Mouse (Mus musculus) midbrain, embryonic 16.5 days (tissue): ENCODE measurements around the gene Aipl1. TPM values are rescaled to one million over a fixed set of nuclear protein-coding genes. Genes with fewer than 3 reads are reported as not detected.

Experiments
- ATAC-seq: fragments of 200-750 bp; cut with Nextera tagmentation; 2 replicates; pipeline ENCODE4 v1.8.0; 2017; ENCODE audit warnings: moderate TSS enrichment
- H3K27ac ChIP-seq: fragments of 300-500 bp; sonication (generic); 2 replicates; pipeline ENCODE4 v1.5.1; 2014; ENCODE audit warnings: mild to moderate bottlenecking, low read length, mixed read lengths
- H3K27me3 ChIP-seq: fragments of 300-500 bp; sonication (generic); 2 replicates; pipeline ENCODE4 v1.6.1; 2014; ENCODE audit warnings: low read depth, low read length, mixed read lengths; ENCODE audit not compliant: control insufficient read depth, insufficient read depth
- H3K36me3 ChIP-seq: fragments of 300-500 bp; sonication (generic); 2 replicates; pipeline ENCODE4 v1.6.1; 2014; ENCODE audit warnings: mild to moderate bottlenecking, low read length, moderate library complexity, mixed read lengths; ENCODE audit not compliant: control insufficient read depth, insufficient read depth
- H3K4me1 ChIP-seq: fragments of 300-500 bp; sonication (generic); 2 replicates; pipeline ENCODE4 v1.6.1; 2014; ENCODE audit warnings: mild to moderate bottlenecking, low read length, mixed read lengths; ENCODE audit not compliant: control insufficient read depth, insufficient read depth
- H3K4me2 ChIP-seq: fragments of 300-500 bp; sonication (generic); 2 replicates; pipeline ENCODE4 v1.6.1; 2014; ENCODE audit warnings: mild to moderate bottlenecking, low read length, mixed read lengths
- H3K4me3 ChIP-seq: fragments of 300-500 bp; sonication (generic); 2 replicates; pipeline ENCODE4 v1.5.1; 2014; ENCODE audit warnings: low read depth, mild to moderate bottlenecking, low read length, moderate library complexity, mixed read lengths
- H3K9ac ChIP-seq: fragments of 300-500 bp; sonication (generic); 2 replicates; pipeline ENCODE4 v1.6.1; 2014; ENCODE audit warnings: low read depth, low read length, mixed read lengths
- H3K9me3 ChIP-seq: fragments of 300-500 bp; sonication (generic); replicated peaks from 2 replicates; pipeline ENCODE4 v1.6.1; 2014; ENCODE audit warnings: mild to moderate bottlenecking, low read length, mixed read lengths; ENCODE audit not compliant: control insufficient read depth, poor library complexity, severe bottlenecking
- WGBS: fragments of 180-500 bp; shearing (Covaris S2); extraction: QIAGEN DNeasy Blood & Tissue Kit; methylation state at CpG from one replicate; pipeline ENCODE4 v1.1.7; 2014; 5-methylcytosine and 5-hydroxymethylcytosine counted together
- polyA plus RNA-seq: library from polyadenylated mRNA; unstranded; fragments of >200 nt; fragmentation: Nextera tagmentation; extraction: Ambion mirVana; gene quantifications from 2 replicates; pipeline ENCODE4 v1.2.1, GENCODE M21; 2015

Gene Aipl1
- polyA plus RNA-seq, 1 experiment from 2014 or later, result 0.65 TPM

DNA sequence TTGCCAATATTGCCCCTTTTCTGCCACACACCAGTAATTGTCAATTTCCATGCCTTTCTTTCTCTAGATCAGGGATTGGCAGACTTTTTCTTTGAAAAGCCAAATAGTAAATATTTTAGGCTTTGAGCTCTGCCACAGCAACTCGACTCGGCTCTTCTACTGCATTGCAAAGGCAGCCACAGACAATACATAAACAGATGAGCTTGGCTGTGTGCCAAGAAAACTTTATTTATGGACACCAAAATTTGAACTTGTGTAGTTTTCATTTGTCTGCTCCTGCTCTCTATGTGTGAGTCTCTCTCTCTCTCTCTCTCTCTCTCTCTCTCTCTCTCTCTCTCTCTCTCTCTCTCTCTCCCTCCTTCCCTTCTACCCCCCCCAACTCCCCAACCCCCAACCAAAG lies 17.9 kb upstream of the Aipl1 start:
- no peaks in the 10 kb centered on the region; the same call in 1 of the 2 replicates for H3K27me3 ChIP-seq
- 39% methylated on average over 2 of the region's 2 CpGs for WGBS
- no peak for ATAC-seq
- H3K4me3 ChIP-seq, result no peak overlapping the region
- H3K27ac ChIP-seq, result no peak overlapping the region
- peaks cover 7% of the 10 kb centered on the region for H3K4me1 ChIP-seq
- no peak overlapping the region for H3K4me2 ChIP-seq
- H3K36me3 ChIP-seq, result no peaks in the 10 kb centered on the region
- H3K9me3 ChIP-seq, result no peaks in the 10 kb centered on the region
- no peak overlapping the region for H3K9ac ChIP-seq

DNA sequence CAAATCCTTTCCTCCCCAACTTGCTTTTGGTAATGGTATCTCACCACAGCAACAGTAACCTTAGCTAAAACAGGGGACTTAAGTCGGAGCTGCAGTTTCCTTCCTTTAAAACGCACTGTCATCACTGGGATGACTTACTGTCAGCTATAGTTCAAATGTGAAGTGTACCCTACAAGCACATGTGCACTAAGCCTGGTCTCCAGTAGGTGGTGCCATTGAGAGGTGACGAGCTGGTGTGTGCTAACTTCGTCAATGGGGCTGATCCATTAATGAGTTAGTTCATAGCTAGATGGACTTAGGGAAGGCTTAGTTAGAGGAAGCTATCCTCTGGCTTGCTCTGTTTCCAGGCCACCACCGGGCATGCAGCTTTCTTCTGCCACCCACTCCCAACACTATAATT lies 15.3 kb upstream of the Aipl1 start:
- H3K9me3 ChIP-seq, result no peaks in the 10 kb centered on the region
- ATAC-seq, result no peak
- no peak overlapping the region for H3K4me3 ChIP-seq
- peaks cover 2% of the 10 kb centered on the region for H3K27me3 ChIP-seq
- no peak overlapping the region for H3K9ac ChIP-seq
- H3K27ac ChIP-seq, result no peak overlapping the region
- WGBS, result 12% methylated on average over 5 of the region's 5 CpGs
- H3K4me1 ChIP-seq, result peaks cover 11% of the 10 kb centered on the region
- H3K4me2 ChIP-seq, result no peak overlapping the region
- no peaks in the 10 kb centered on the region for H3K36me3 ChIP-seq

DNA sequence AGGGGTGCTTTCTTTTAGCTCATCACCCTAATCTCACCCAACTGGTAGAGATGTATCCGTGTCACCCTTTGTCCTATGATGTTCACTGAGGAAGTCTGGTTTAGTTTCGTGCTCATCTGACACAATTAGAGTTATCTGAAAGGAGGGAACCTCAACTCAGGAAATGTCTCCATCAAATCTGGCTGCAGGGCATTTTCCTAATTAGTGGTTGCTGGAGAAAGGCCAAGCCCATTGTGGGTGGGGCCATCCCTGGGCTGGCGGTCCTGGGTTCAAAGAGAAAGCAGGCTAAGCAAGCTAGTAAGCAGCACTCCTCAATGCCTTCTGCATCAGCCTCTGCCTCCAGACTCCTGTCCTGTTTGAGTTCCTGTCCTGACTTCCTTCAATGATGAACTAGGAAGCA lies 14.9 kb upstream of the Aipl1 start:
- H3K27ac ChIP-seq, result no peak overlapping the region
- no peaks in the 10 kb centered on the region for H3K36me3 ChIP-seq
- peaks cover 2% of the 10 kb centered on the region for H3K27me3 ChIP-seq
- H3K9me3 ChIP-seq, result no peaks in the 10 kb centered on the region
- no peak for ATAC-seq
- WGBS, result 66% methylated on average over 3 of the region's 3 CpGs
- H3K4me2 ChIP-seq, result no peak overlapping the region
- no peak overlapping the region for H3K4me3 ChIP-seq
- H3K4me1 ChIP-seq, result peaks cover 11% of the 10 kb centered on the region
- no peak overlapping the region for H3K9ac ChIP-seq

DNA sequence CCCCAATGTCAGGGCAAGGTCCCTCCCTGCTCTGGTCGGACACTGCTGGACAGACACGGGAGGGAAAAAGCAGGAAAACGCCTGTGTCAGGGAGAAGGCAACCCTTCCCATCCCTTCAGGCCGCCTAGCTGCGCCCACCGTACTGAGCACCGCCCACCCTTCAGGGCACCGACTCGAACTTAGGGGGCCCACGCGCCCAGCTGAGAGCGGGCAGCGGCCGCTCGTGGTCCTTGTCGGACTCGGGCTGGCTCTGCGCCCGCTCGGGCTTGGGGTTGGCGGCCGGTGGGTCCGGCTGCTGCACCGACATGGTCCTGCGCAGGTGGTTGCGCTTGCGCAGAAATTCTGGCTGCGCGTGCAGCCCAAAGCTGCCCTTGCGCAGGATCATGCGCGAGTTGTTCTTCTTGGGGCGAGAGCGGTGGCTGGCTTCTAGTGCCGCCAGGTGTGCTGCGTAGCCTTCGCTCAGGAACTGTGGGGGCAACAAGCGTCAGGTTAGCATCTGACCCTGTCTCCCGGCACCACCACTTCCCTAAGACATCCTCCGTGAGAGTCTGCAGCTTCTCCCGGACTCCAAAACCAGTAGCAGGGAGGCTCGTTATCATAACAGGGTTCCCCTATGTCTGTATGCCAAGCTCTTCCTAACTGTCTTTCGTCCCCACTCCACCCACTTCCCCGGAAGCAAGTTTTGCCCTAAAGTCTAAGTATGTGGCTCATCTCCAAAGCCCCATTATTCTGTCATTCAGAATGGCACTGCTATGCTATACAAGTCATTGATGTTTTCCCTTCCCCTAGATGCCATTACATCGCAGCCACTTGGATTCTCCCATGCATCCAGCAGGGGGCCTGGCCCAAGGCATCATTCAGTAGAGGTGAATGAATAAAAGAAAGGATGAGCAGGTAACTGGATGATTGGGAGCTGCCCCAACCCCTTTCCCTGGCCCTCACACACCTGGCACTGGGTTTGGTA lies 13.9 kb upstream of the Aipl1 start:
- ATAC-seq, result peak; percentile 80
- Histone ChIP-seq H3K4me2 (peak overlapping the region; percentile 79), H3K4me3 (peak overlapping the region; percentile 53), H3K9me3 (no peaks in the 10 kb centered on the region), H3K27me3 (peaks cover 2% of the 10 kb centered on the region), H3K9ac (peak overlapping the region; percentile 72), H3K27ac (peak overlapping the region; percentile 78), H3K36me3 (no peaks in the 10 kb centered on the region), H3K4me1 (peaks cover 11% of the 10 kb centered on the region)
- WGBS, result 1% methylated on average over 45 of the region's 45 CpGs

DNA sequence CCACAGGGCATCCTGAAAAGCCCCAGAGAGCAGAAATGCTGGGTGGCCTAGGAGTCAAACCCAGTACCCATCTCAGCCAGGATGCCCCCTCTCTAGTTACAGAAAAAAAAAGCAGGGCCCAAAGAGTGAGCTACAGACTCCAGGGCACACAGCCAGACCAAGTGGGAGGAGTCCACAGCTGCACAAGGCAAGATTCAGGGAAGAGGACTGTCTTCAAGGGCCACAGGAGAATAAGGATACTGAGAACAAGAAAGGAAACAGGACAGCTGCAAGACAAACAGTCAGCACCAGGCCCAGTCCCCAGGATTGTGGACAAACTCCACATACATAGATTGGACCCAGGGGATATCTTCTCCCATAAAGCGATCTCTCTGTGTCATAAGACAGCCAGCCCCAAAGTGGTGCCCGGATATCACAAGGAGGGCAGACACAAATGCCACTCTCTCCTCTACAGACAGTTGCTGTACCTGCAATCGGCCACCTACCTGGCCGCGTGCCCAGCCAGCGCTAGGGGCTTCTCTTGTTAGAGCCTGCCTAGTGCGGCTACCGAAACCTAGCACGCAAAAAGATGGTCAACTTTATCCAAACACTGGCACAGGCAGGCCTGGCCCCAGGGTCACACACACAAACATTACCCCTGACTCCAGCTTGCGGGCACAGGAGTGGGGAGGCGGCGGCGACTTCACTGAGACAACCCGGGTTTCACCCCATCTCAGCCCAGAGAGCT lies 13.0 kb upstream of the Aipl1 start:
- no peak; the same call in 1 of the 2 replicates for ATAC-seq
- peak overlapping the region; percentile 78; the same call in 1 of the 2 replicates for H3K27ac ChIP-seq
- peak overlapping the region; percentile 53 for H3K4me3 ChIP-seq
- H3K9me3 ChIP-seq, result no peaks in the 10 kb centered on the region
- peaks cover 11% of the 10 kb centered on the region for H3K4me1 ChIP-seq
- peak overlapping the region; percentile 72 for H3K9ac ChIP-seq
- no peaks in the 10 kb centered on the region for H3K36me3 ChIP-seq
- peak overlapping the region; percentile 79 for H3K4me2 ChIP-seq
- peaks cover 2% of the 10 kb centered on the region for H3K27me3 ChIP-seq
- WGBS, result 23% methylated on average over 14 of the region's 14 CpGs

DNA sequence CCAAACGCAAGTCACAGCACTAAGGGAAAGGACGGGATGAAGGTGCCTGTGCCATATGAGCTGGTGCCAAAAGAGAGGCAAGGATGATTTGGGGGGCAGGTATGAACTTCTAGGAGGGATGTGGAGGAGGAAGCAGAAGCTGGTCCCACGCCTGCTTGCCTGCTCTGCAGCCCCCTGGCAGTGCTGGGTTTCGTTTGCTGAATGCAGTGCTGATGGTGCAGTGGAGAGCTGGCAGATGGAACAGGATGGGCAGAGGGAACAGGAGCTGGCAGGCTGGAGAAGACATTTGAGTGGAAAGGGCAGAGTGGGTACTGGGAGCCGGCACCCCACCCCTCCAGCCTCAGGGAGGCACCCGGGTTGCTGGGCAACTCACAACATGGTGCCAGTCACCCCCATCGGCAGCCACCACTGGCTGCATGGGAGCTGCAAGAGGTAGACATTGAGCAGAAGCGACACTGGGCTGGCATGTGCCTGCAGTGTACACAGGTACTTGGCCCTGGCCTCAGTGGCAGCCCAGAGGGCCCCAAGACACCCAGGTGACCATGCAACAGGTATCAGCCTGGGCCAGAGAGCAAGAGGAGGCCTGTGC lies 12.0 kb upstream of the Aipl1 start:
- Histone ChIP-seq H3K27ac (no peak overlapping the region), H3K4me1 (peaks cover 11% of the 10 kb centered on the region), H3K9me3 (no peaks in the 10 kb centered on the region), H3K9ac (no peak overlapping the region), H3K4me2 (no peak overlapping the region), H3K4me3 (no peak overlapping the region), H3K27me3 (peaks cover 2% of the 10 kb centered on the region), H3K36me3 (no peaks in the 10 kb centered on the region)
- no peak for ATAC-seq
- WGBS, result 76% methylated on average over 8 of the region's 8 CpGs

DNA sequence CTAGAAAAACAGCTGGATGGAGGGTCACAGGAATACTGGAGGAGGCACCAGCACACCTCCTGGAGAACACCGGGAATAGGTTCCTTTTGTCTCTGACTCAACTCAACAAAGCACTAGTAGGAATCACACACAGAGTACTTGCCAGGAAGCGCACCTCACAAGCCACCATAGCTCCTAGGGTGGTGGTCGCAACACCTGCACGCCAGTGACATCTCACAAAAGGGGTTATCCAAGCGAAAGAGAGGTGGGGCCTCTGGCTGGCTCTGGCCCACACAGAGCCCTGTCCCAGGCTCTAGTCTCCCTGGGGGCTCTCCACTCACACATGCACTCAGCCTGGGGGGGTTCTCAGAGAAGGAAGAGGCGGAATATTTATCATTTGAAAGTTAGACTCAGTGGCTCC lies 11.4 kb upstream of the Aipl1 start:
- no peak overlapping the region for H3K4me2 ChIP-seq
- H3K27me3 ChIP-seq, result peaks cover 2% of the 10 kb centered on the region
- no peak overlapping the region for H3K27ac ChIP-seq
- no peak overlapping the region for H3K9ac ChIP-seq
- ATAC-seq, result no peak
- 47% methylated on average over 6 of the region's 6 CpGs for WGBS
- no peaks in the 10 kb centered on the region for H3K9me3 ChIP-seq
- peaks cover 11% of the 10 kb centered on the region for H3K4me1 ChIP-seq
- no peaks in the 10 kb centered on the region for H3K36me3 ChIP-seq
- no peak overlapping the region for H3K4me3 ChIP-seq

DNA sequence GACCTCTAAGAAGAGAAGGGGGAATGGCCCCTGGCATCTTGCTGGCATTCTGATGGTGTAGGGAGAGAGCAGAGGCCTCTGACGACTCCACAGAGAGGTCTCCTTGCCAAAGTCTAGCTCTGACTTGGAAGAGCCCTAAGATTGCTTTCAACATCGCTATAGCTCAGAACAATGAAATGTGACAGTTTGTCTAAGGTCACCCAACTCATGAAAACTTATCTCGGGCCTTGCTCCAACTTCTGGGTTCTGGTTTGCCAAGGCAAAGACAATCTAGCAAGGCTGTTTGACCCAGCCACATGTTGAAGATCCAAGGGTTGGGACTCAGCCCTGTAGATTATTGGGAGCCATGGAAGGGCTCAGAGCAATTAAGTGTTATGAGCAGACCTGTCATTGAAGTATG lies 6.9 kb upstream of the Aipl1 start:
- WGBS, result 87% methylated on average over 3 of the region's 3 CpGs
- Histone ChIP-seq H3K27me3 (no peaks in the 10 kb centered on the region), H3K4me3 (no peak overlapping the region), H3K36me3 (no peaks in the 10 kb centered on the region), H3K9me3 (no peaks in the 10 kb centered on the region), H3K9ac (no peak overlapping the region), H3K27ac (no peak overlapping the region), H3K4me2 (no peak overlapping the region), H3K4me1 (peaks cover 31% of the 10 kb centered on the region)
- no peak for ATAC-seq
